Mouse (Mus musculus) lung, postnatal 0 days (tissue): Measurements from ENCODE around the gene Ddx10. TPM values are rescaled to one million over a fixed set of nuclear protein-coding genes. Genes with fewer than 3 reads are reported as not detected.

Source experiments
- ATAC-seq: fragments of 200-750 bp; cut with Nextera tagmentation; 2 replicates; pipeline ENCODE4 v1.8.0; 2017; ENCODE audit warnings: moderate library complexity
- DNase-seq: peaks from one replicate; pipeline ENCODE4 v3.0.0-alpha.2; 2016; ENCODE audit warnings: low spot score
- H3K27ac ChIP-seq: fragments of 300-500 bp; sonication (generic); 2 replicates; pipeline ENCODE4 v1.5.1; 2014; ENCODE audit warnings: antibody characterized with exemption, mild to moderate bottlenecking, low read length, mixed read lengths
- H3K27me3 ChIP-seq: fragments of 300-500 bp; sonication (generic); replicated peaks from 2 replicates; pipeline ENCODE4 v1.6.1; 2014; ENCODE audit warnings: low read length, mixed read lengths; ENCODE audit not compliant: insufficient read depth
- H3K36me3 ChIP-seq: fragments of 300-500 bp; sonication (generic); 2 replicates; pipeline ENCODE4 v1.6.1; 2014; ENCODE audit warnings: low read length, mixed read lengths; ENCODE audit not compliant: insufficient read depth
- H3K4me1 ChIP-seq: fragments of 300-500 bp; sonication (generic); 2 replicates; pipeline ENCODE4 v1.6.1; 2014; ENCODE audit warnings: antibody characterized with exemption, low read depth, low read length, mixed read lengths; ENCODE audit not compliant: insufficient read depth
- H3K4me2 ChIP-seq: fragments of 300-500 bp; sonication (generic); replicated peaks from 2 replicates; pipeline ENCODE4 v1.6.1; 2014; ENCODE audit warnings: low read depth, mild to moderate bottlenecking, low read length, moderate library complexity, mixed read lengths
- H3K4me3 ChIP-seq: fragments of 300-500 bp; sonication (generic); 2 replicates; pipeline ENCODE4 v1.5.1; 2014; ENCODE audit warnings: low read depth, low read length
- H3K9ac ChIP-seq: fragments of 300-500 bp; sonication (generic); replicated peaks from 2 replicates; pipeline ENCODE4 v1.6.1; 2014; ENCODE audit warnings: low read depth, mild to moderate bottlenecking
- H3K9me3 ChIP-seq: fragments of 300-500 bp; sonication (generic); 2 replicates; pipeline ENCODE4 v1.6.1; 2016; ENCODE audit warnings: low read length, mixed read lengths
- CTCF ChIP-seq: IDR thresholded peaks from 2 replicates; pipeline ENCODE4 v1.5.1; 2016; ENCODE audit warnings: antibody characterized with exemption, mild to moderate bottlenecking
- EP300 ChIP-seq: IDR thresholded peaks from 2 replicates; pipeline ENCODE4 v1.6.1; 2016; ENCODE audit warnings: antibody characterized with exemption, mild to moderate bottlenecking, control low read depth
- WGBS: fragments of 180-500 bp; shearing (Covaris S2); extraction: QIAGEN DNeasy Blood & Tissue Kit; methylation state at CpG from one replicate; pipeline ENCODE4 v1.1.7; 2014; 5-methylcytosine and 5-hydroxymethylcytosine counted together
- polyA plus RNA-seq: library from polyadenylated mRNA; unstranded; fragments of >200 nt; fragmentation: Nextera tagmentation; extraction: Ambion mirVana; gene quantifications from 2 replicates; pipeline ENCODE4 v1.2.1, GENCODE M21; 2015

Ddx10 gene
- polyA plus RNA-seq, 1 experiment from 2014 or later = 14.2 TPM

GRCm38 (mm10) chr9:53077626-53078025 lies 170.2 kb downstream of the Ddx10 start:
- H3K27ac ChIP-seq = no peak overlapping the region
- no peak for ATAC-seq
- no peak overlapping the region for H3K4me3 ChIP-seq
- 66% methylated on average over 3 of the region's 3 CpGs for WGBS
- no peaks in the 10 kb centered on the region for H3K9me3 ChIP-seq
- no peaks in the 10 kb centered on the region for H3K4me1 ChIP-seq
- H3K9ac ChIP-seq = no peak overlapping the region
- TF ChIP-seq EP300 (no peak), CTCF (no peak)
- no peaks in the 10 kb centered on the region for H3K36me3 ChIP-seq
- no peak for DNase-seq
- no peaks in the 10 kb centered on the region for H3K27me3 ChIP-seq
- H3K4me2 ChIP-seq = no peak overlapping the region

- H3K4me2 ChIP-seq = no peak overlapping the region
- 74% methylated on average over 3 of the region's 3 CpGs for WGBS
- H3K27ac ChIP-seq = no peak overlapping the region
- TF ChIP-seq EP300 = no peak
- no peak for TF ChIP-seq CTCF
- no peak for DNase-seq
- no peak overlapping the region for H3K9ac ChIP-seq
- no peaks in the 10 kb centered on the region for H3K36me3 ChIP-seq
- H3K4me1 ChIP-seq = no peaks in the 10 kb centered on the region
- no peaks in the 10 kb centered on the region for H3K27me3 ChIP-seq
- ATAC-seq = no peak
- no peak overlapping the region for H3K4me3 ChIP-seq
- H3K9me3 ChIP-seq = no peaks in the 10 kb centered on the region
Observed at GRCm38 (mm10) chr9:53075931-53076330, 171.9 kb downstream of the Ddx10 start.

GRCm38 (mm10) chr9:53074443-53074842 lies 173.4 kb downstream of the Ddx10 start:
- no peaks in the 10 kb centered on the region for H3K9me3 ChIP-seq
- no peaks in the 10 kb centered on the region for H3K27me3 ChIP-seq
- no peaks in the 10 kb centered on the region for H3K36me3 ChIP-seq
- H3K9ac ChIP-seq = no peak overlapping the region
- 68% methylated on average over 3 of the region's 3 CpGs for WGBS
- DNase-seq = no peak
- H3K4me2 ChIP-seq = no peak overlapping the region
- ATAC-seq = no peak
- no peak overlapping the region for H3K4me3 ChIP-seq
- no peak overlapping the region for H3K27ac ChIP-seq
- no peaks in the 10 kb centered on the region for H3K4me1 ChIP-seq
- TF ChIP-seq EP300 (no peak), CTCF (no peak)

- no peaks in the 10 kb centered on the region for H3K27me3 ChIP-seq
Observed at GRCm38 (mm10) chr9:53073576-53074112, 174.2 kb downstream of the Ddx10 start.

DNA sequence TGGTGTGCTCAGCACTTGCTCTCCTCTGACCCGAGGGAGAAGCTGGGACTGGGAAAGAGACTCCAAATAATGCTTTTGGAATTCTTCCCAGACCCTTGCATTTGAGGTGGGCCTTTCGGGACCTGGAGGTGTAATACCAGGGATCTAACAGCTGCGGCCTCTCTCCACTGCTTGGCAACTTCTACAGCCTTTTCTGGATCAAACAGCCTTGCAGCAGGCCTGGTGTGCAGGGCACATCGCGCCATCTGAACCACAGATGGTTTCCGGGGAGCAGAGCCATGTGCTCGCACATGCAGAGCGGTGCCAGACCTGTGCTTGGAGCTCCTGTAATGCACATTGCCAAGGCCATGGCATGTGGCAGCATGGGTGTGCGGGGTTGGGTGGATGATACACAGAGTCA lies 175.8 kb downstream of the Ddx10 start:
- WGBS = 78% methylated on average over 9 of the region's 9 CpGs
- Histone ChIP-seq H3K4me2 (no peak overlapping the region), H3K4me1 (no peaks in the 10 kb centered on the region), H3K9ac (no peak overlapping the region), H3K9me3 (no peaks in the 10 kb centered on the region), H3K27ac (no peak overlapping the region), H3K4me3 (no peak overlapping the region), H3K36me3 (no peaks in the 10 kb centered on the region), H3K27me3 (no peaks in the 10 kb centered on the region)
- no peak for DNase-seq
- TF ChIP-seq CTCF = no peak
- no peak for TF ChIP-seq EP300
- ATAC-seq = no peak

More at GRCm38 (mm10) chr9:53073576-53074112, 174.2 kb downstream of the Ddx10 start:
- H3K27ac ChIP-seq = no peak overlapping the region
- H3K4me1 ChIP-seq = no peaks in the 10 kb centered on the region
- no peak overlapping the region for H3K4me2 ChIP-seq
- no peak overlapping the region for H3K9ac ChIP-seq
- no peak overlapping the region for H3K4me3 ChIP-seq
- 75% methylated on average over 10 of the region's 10 CpGs for WGBS
- TF ChIP-seq EP300 (no peak), CTCF (no peak)
- DNase-seq = no peak
- no peaks in the 10 kb centered on the region for H3K36me3 ChIP-seq
- no peaks in the 10 kb centered on the region for H3K9me3 ChIP-seq
- ATAC-seq = no peak

DNA sequence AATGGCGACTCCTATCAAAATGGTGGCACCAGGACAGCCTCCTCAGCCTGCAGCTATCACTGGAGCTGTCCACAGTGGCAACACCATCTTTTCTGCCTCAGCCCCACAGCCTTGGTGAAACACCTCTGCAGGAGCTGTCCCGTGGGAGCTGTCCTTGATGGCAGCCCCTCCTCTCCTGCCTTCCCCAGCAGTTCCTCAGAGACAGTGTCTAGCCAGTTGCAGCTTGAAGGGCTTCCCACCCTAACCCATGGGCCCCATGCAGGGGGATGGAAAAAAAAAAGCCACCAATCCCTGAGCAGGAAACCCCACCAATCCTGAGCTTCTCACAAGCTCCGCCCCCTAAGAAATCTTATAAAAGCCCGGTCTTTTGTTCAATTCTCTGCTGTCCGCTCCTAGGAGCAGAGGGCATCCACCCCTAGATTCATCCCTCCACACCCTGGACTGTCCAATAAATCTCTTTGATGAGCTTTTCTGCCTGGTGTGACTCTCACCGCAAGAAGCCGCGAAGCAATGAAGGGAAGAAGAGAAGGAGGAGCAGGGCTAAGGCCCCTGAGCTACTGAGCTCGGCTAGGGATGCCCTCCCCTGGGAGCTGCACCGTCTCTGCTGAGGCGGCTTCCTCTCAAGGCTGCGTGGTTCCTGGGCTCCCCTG lies 176.9 kb downstream of the Ddx10 start:
- no peak for DNase-seq
- TF ChIP-seq EP300 = no peak
- TF ChIP-seq CTCF = no peak
- Histone ChIP-seq H3K4me3 (no peak overlapping the region), H3K4me1 (no peaks in the 10 kb centered on the region), H3K27me3 (no peaks in the 10 kb centered on the region), H3K9me3 (no peaks in the 10 kb centered on the region), H3K27ac (no peak overlapping the region), H3K9ac (no peak overlapping the region), H3K4me2 (no peak overlapping the region), H3K36me3 (no peaks in the 10 kb centered on the region)
- 74% methylated on average over 11 of the region's 12 CpGs for WGBS
- no peak for ATAC-seq
